Comparison of ENCODE assay signal across 9 mouse cellular contexts in genomic region chr4:136463436-136463835, GRCm38 (mm10). TPM values are rescaled to one million over a fixed set of nuclear protein-coding genes. Genes with fewer than 3 reads are reported as not detected.
A peak's percentile ranks its signal among the peaks of the same experiment; 100 is the strongest.
DNase-seq lines count a peak whose midpoint lies in the region; ATAC-seq and TF ChIP-seq lines count a peak whose summit lies in the region.
"Had no signal": no experiment of that assay in that cellular context is flagged by ENCODE, and none has a peak within 500 bp of the region (broad histone marks: within the 10 kb centered on the region; RNA-seq: fewer than 3 reads in every experiment).

No protein-coding gene starts in this region.

- peaks cover 14% of the 10 kb centered on the region; the same call in 1 of the 2 replicates for H3K4me1 ChIP-seq in cerebellum, adult 2 months (ENCODE audit: control insufficient read depth, insufficient read depth, low read length)
- peaks cover 15% of the 10 kb centered on the region; the same call in 1 of the 2 replicates for H3K4me1 ChIP-seq in lung, embryonic 16.5 days (replicated peaks; ENCODE audit: control insufficient read depth, insufficient read depth, low read length)
- peaks cover 16% of the 10 kb centered on the region for H3K4me1 ChIP-seq in limb, embryonic 14.5 days (ENCODE audit: control insufficient read depth, insufficient read depth, low read length)
- H3K4me1 ChIP-seq in stomach, postnatal 0 days (replicated peaks; ENCODE audit: control insufficient read depth, insufficient read depth), result 0 out of 2 replicates have a peak, but pooled peaks cover 3% of the 10 kb centered on the region

- TF ChIP-seq POLR2A in cerebellum, adult 2 months (IDR thresholded peaks at IDR 0.05; ENCODE audit: borderline replicate concordance, insufficient read depth, low read length), result no peak
- TF ChIP-seq POLR2A in limb, embryonic 14.5 days (IDR thresholded peaks at IDR 0.05; ENCODE audit: borderline replicate concordance, extremely low read depth, insufficient read depth, insufficient read length), result no peak

- peak overlapping the region; percentile 98 for H3K4me2 ChIP-seq in lung, embryonic 16.5 days (ENCODE audit: low read depth, low read length)
- H3K4me2 ChIP-seq in limb, embryonic 14.5 days (replicated peaks; ENCODE audit: low read depth, low read length, severe bottlenecking), result peak overlapping the region; percentile 96; the same call in 1 of the 2 replicates
- H3K4me2 ChIP-seq in stomach, postnatal 0 days (replicated peaks; ENCODE audit: low read depth), result peak overlapping the region; percentile 97

- 70% methylated on average over 9 of the region's 9 CpGs for WGBS in cerebellum, adult 2 months
- 33% methylated on average over 9 of the region's 9 CpGs for WGBS in lung, embryonic 16.5 days
- WGBS in limb, embryonic 14.5 days, result 16% methylated on average over 9 of the region's 9 CpGs
- 53% methylated on average over 9 of the region's 9 CpGs for WGBS in stomach, postnatal 0 days

- no peak for TF ChIP-seq CTCF in cerebellum, adult 2 months (IDR thresholded peaks at IDR 0.05; ENCODE audit: borderline replicate concordance, insufficient read depth, low read depth, low read length)
- TF ChIP-seq CTCF in stomach, postnatal 0 days (IDR thresholded peaks at IDR 0.05; ENCODE audit: low read depth), result no peak

- ATAC-seq in lung, embryonic 16.5 days (ENCODE audit: low read depth), result no peak
- ATAC-seq in limb, embryonic 14.5 days (ENCODE audit: low FRiP score, low read depth), result no peak
- ATAC-seq in stomach, postnatal 0 days (ENCODE audit: low FRiP score, low TSS enrichment), result no peak

- peak overlapping the region; percentile 81 for H3K9ac ChIP-seq in lung, embryonic 16.5 days (ENCODE audit: low read length)
- no peak overlapping the region for H3K9ac ChIP-seq in limb, embryonic 14.5 days (ENCODE audit: low read depth, low read length, severe bottlenecking)
- H3K9ac ChIP-seq in stomach, postnatal 0 days (ENCODE audit: low read length), result no peak overlapping the region

- peak overlapping the region; percentile 83 for H3K4me3 ChIP-seq in cerebellum, adult 2 months (replicated peaks; ENCODE audit: insufficient read depth, low read depth, low read length)
- peak overlapping the region; percentile 71 for H3K4me3 ChIP-seq in lung, embryonic 16.5 days (ENCODE audit: low read length)
- peak overlapping the region; percentile 67 for H3K4me3 ChIP-seq in limb, embryonic 14.5 days (replicated peaks; ENCODE audit: low read length)
- H3K4me3 ChIP-seq in stomach, postnatal 0 days (ENCODE audit: low read depth, low read length), result peak overlapping the region; percentile 69; the same call in 1 of the 2 replicates

- no peak for DNase-seq in cerebellum, adult 2 months
- no peak for DNase-seq in cerebellum, adult 9-11 months
- DNase-seq in lung, postnatal 4 days, result no peak
- DNase-seq in limb, embryonic 14.5 days (ENCODE audit: low spot score), result no peak
- DNase-seq in stomach, postnatal 0 days (ENCODE audit: low spot score), result no peak
- DNase-seq in frontal cortex, adult 2 months (ENCODE audit: extremely low spot score in 1 of 2, low spot score in 1 of 2), result no peak
- DNase-seq in MN1 (ENCODE audit: low spot score), result no peak
- DNase-seq: kidney, adult 18-20 months had no signal

- H3K27me3 ChIP-seq in cerebellum, adult 2 months (ENCODE audit: control insufficient read depth, insufficient read depth, low read length), result no peaks in the 10 kb centered on the region
- peaks cover 15% of the 10 kb centered on the region for H3K27me3 ChIP-seq in lung, embryonic 16.5 days (ENCODE audit: control insufficient read depth, insufficient read depth, low read depth, low read length)
- peaks cover 16% of the 10 kb centered on the region; the same call in 1 of the 2 replicates for H3K27me3 ChIP-seq in limb, embryonic 14.5 days (ENCODE audit: control insufficient read depth, insufficient read depth, low read length)
- H3K27me3 ChIP-seq in stomach, postnatal 0 days (ENCODE audit: control insufficient read depth, insufficient read depth, low read length), result no peaks in the 10 kb centered on the region; the same call in 1 of the 2 replicates

- no peak overlapping the region for H3K27ac ChIP-seq in cerebellum, adult 2 months (ENCODE audit: insufficient read depth, low read length)
- H3K27ac ChIP-seq in lung, embryonic 16.5 days (ENCODE audit: low read length), result no peak overlapping the region
- H3K27ac ChIP-seq in limb, embryonic 14.5 days (replicated peaks; ENCODE audit: low read depth, low read length), result no peak overlapping the region
- H3K27ac ChIP-seq in stomach, postnatal 0 days (replicated peaks), result peak overlapping the region; percentile 53

- no peaks in the 10 kb centered on the region for H3K9me3 ChIP-seq in lung, embryonic 16.5 days (ENCODE audit: control insufficient read depth, low read length)
- no peaks in the 10 kb centered on the region for H3K9me3 ChIP-seq in limb, embryonic 14.5 days (ENCODE audit: control insufficient read depth, low read length)
- no peaks in the 10 kb centered on the region for H3K9me3 ChIP-seq in stomach, postnatal 0 days (ENCODE audit: control insufficient read depth, low read length)

- no peaks in the 10 kb centered on the region for H3K36me3 ChIP-seq in lung, embryonic 16.5 days (ENCODE audit: control insufficient read depth, insufficient read depth, low read length)
- no peaks in the 10 kb centered on the region for H3K36me3 ChIP-seq in limb, embryonic 14.5 days (ENCODE audit: control insufficient read depth, insufficient read depth, low read length)
- H3K36me3 ChIP-seq in stomach, postnatal 0 days (ENCODE audit: control insufficient read depth, insufficient read depth, low read length), result no peaks in the 10 kb centered on the region

- TF ChIP-seq EP300 in stomach, postnatal 0 days (optimal IDR thresholded peaks at IDR 0.05), result no peak

RNA-seq across cellular contexts. Expression of gene 6030445D17Rik, which starts 1.4 kb away (rescaled TPM):
- polyA plus RNA-seq in cerebellum, adult 2 months (2012; rRNA removed), result 0.61 and 0.67 TPM in 2 replicates
- 0.20 and 0.23 TPM in 2 replicates for polyA plus RNA-seq in lung, embryonic 16.5 days (2015; fragmentation: Nextera tagmentation; extraction: Ambion mirVana)
- 0.27 and 0.38 TPM in 2 replicates for polyA plus RNA-seq in limb, embryonic 14.5 days (2012; rRNA removed)
- polyA plus RNA-seq in limb, embryonic 14.5 days (2014; fragmentation: Nextera tagmentation; extraction: Ambion mirVana), result 0.26 and 0.48 TPM in 2 replicates
- 0.33 and 0.40 TPM in 2 replicates for polyA plus RNA-seq in stomach, postnatal 0 days (2015; fragmentation: Nextera tagmentation; extraction: Ambion mirVana)
- polyA plus RNA-seq in frontal cortex, adult 2 months (2012; rRNA removed), result 0.34 and 0.36 TPM in 2 replicates

RNA-seq across cellular contexts. Expression of gene Luzp1, which starts 6.1 kb away (rescaled TPM):
- polyA plus RNA-seq in cerebellum, adult 2 months (2012; rRNA removed), result 48.0 TPM in 2 replicates
- polyA plus RNA-seq in lung, embryonic 16.5 days (2015; fragmentation: Nextera tagmentation; extraction: Ambion mirVana), result 100 and 115 TPM in 2 replicates
- polyA plus RNA-seq in limb, embryonic 14.5 days (2012; rRNA removed), result 20.1 and 21.8 TPM in 2 replicates
- polyA plus RNA-seq in limb, embryonic 14.5 days (2014; fragmentation: Nextera tagmentation; extraction: Ambion mirVana), result 112 and 119 TPM in 2 replicates
- 54.6 and 67.8 TPM in 2 replicates for polyA plus RNA-seq in stomach, postnatal 0 days (2015; fragmentation: Nextera tagmentation; extraction: Ambion mirVana)
- polyA plus RNA-seq in frontal cortex, adult 2 months (2012; rRNA removed), result 21.6 and 21.9 TPM in 2 replicates

RNA-seq across cellular contexts. Expression of gene Htr1d, which starts 40.1 kb away (rescaled TPM):
- polyA plus RNA-seq in cerebellum, adult 2 months (2012; rRNA removed), result 1.2 and 1.8 TPM in 2 replicates
- not detected in 2 replicates for polyA plus RNA-seq in lung, embryonic 16.5 days (2015; fragmentation: Nextera tagmentation; extraction: Ambion mirVana)
- 0.23 and 0.63 TPM in 2 replicates for polyA plus RNA-seq in limb, embryonic 14.5 days (2012; rRNA removed)
- 0.25 and 0.44 TPM in 2 replicates for polyA plus RNA-seq in limb, embryonic 14.5 days (2014; fragmentation: Nextera tagmentation; extraction: Ambion mirVana)
- 0.06 and 0.34 TPM in 2 replicates for polyA plus RNA-seq in stomach, postnatal 0 days (2015; fragmentation: Nextera tagmentation; extraction: Ambion mirVana)
- polyA plus RNA-seq in frontal cortex, adult 2 months (2012; rRNA removed), result 2.5 and 3.4 TPM in 2 replicates
